In the genomic region with DNA sequence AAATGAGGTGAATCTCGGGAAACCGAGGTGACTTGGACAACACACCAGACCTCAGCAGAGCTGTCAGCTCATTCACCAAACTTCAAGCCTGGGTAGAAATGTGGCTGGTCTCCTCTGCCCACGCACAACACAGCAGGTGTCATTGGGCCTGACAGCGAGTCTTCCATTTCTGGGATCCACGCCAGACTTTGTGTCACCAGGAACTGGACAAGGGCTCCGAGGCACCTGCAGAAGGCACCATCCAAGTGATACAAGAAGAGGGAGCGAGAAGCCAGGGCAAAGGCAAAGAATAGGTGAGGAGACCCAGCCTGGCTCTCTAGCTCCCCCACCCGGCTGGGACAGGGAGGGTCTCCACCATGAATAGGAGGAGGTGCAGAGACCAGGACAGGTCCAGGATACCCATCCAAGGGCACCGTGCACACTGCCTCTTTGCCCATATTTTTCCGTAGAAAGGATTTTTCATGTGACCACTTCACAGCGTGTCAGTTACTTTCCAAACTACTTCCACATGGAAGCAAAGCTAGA, we compare ENCODE assay signal across 14 mouse cellular contexts.
DNase-seq lines count a peak whose midpoint lies in the region; ATAC-seq and TF ChIP-seq lines count a peak whose summit lies in the region.
"Had no signal": no experiment of that assay in that cellular context is flagged by ENCODE, and none has a peak within 500 bp of the region (broad histone marks: within the 10 kb centered on the region; RNA-seq: fewer than 3 reads in every experiment).

No protein-coding gene starts in this region.

- in situ Hi-C loops in ES-E14 (cut with MboI; ENCODE audit: low sequenced_read_pairs in 2 of 2, unreplicated experiment in 2 of 2): no loop called here

- H3K4me2 ChIP-seq in forebrain, embryonic 11.5 days (ENCODE audit: low read depth, low read length, severe bottlenecking): no peak overlapping the region
- H3K4me2 ChIP-seq: lung, embryonic 15.5 days; neural tube, embryonic 15.5 days had no signal

- intact Hi-C loops in left cerebral cortex, postnatal 4 days (cut with DNase I): no loop called here
- intact Hi-C loops in left cerebral cortex, postnatal 25 days (cut with DNase I): loop anchor here (10.0 kb wide), 1 partner anchor 244 kb away; a partner anchor contains a TSS

- H3K27me3 ChIP-seq in forebrain, embryonic 11.5 days (ENCODE audit: control insufficient read depth, insufficient read depth, low read length): no peaks in the 10 kb centered on the region
- H3K27me3 ChIP-seq: lung, embryonic 15.5 days; neural tube, embryonic 15.5 days had no signal

- H3K27ac ChIP-seq in ES-E14 (ENCODE audit: insufficient read depth, low read depth, low read length, poor library complexity, severe bottlenecking): no peak overlapping the region
- H3K27ac ChIP-seq in forebrain, embryonic 11.5 days (ENCODE audit: low read depth, low read length): no peak overlapping the region
- H3K27ac ChIP-seq: lung, embryonic 15.5 days; neural tube, embryonic 15.5 days had no signal

- H3K9ac ChIP-seq in ES-E14 (ENCODE audit: insufficient read depth, low read depth, low read length, poor library complexity, severe bottlenecking): no peak overlapping the region
- H3K9ac ChIP-seq in forebrain, embryonic 11.5 days (ENCODE audit: low read length): no peak overlapping the region
- H3K9ac ChIP-seq: lung, embryonic 15.5 days; neural tube, embryonic 15.5 days had no signal

- H3K36me3 ChIP-seq in ES-E14 (ENCODE audit: control insufficient read depth, insufficient read depth, low read length, poor library complexity, severe bottlenecking): no peaks in the 10 kb centered on the region
- no peaks in the 10 kb centered on the region for H3K36me3 ChIP-seq in forebrain, embryonic 11.5 days (ENCODE audit: control insufficient read depth, insufficient read depth, low read length)
- H3K36me3 ChIP-seq: lung, embryonic 15.5 days; neural tube, embryonic 15.5 days had no signal

- H3K9me3 ChIP-seq in ES-E14 (ENCODE audit: control insufficient read depth, insufficient read depth, low read depth, low read length): no peaks in the 10 kb centered on the region
- H3K9me3 ChIP-seq in forebrain, embryonic 11.5 days (ENCODE audit: control insufficient read depth, low read length): no peaks in the 10 kb centered on the region
- H3K9me3 ChIP-seq: lung, embryonic 15.5 days; neural tube, embryonic 15.5 days had no signal

- 81% methylated on average over 11 of the region's 11 CpGs for WGBS in forebrain, embryonic 11.5 days

- DNase-seq in left cerebral cortex, postnatal 4 days: peak; percentile 69
- no peak for DNase-seq in left cerebral cortex, postnatal 25 days (ENCODE audit: low spot score in 2 of 2)
- peak; percentile 42 for DNase-seq in ES-E14 (ENCODE audit: low read depth, low spot score)
- peak; percentile 21 for DNase-seq in adrenal gland, postnatal 14 days
- DNase-seq in cerebellum, postnatal 14 days: peak; percentile 96 to 98
- no peak for DNase-seq in forebrain, embryonic 11.5 days (ENCODE audit: low spot score)
- DNase-seq in spleen, postnatal 36 days (ENCODE audit: low spot score in 2 of 2): no peak
- DNase-seq: gastrocnemius, postnatal 14 days; kidney, adult 11 months; midbrain, embryonic 14.5 days; thymus, postnatal 14 days had no signal

- no peak overlapping the region for H3K4me3 ChIP-seq in ES-E14 (ENCODE audit: insufficient read depth in 1 of 2, low read depth in 1 of 2, low read length in 2 of 2, poor library complexity in 1 of 2, severe bottlenecking in 1 of 2)
- H3K4me3 ChIP-seq in forebrain, embryonic 11.5 days (ENCODE audit: low read depth, low read length): no peak overlapping the region
- H3K4me3 ChIP-seq: erythroblast, embryonic 14.5 days; lung, embryonic 15.5 days; neural tube, embryonic 15.5 days had no signal

- no peaks in the 10 kb centered on the region for H3K4me1 ChIP-seq in ES-E14 (ENCODE audit: control insufficient read depth in 2 of 2, insufficient read depth in 2 of 2, low read length in 2 of 2, poor library complexity in 1 of 2)
- H3K4me1 ChIP-seq in forebrain, embryonic 11.5 days (replicated peaks; ENCODE audit: control insufficient read depth, insufficient read depth, low read length): no peaks in the 10 kb centered on the region
- H3K4me1 ChIP-seq: lung, embryonic 15.5 days; neural tube, embryonic 15.5 days had no signal

- no peak for ATAC-seq in forebrain, embryonic 11.5 days (replicated peaks; ENCODE audit: low FRiP score)

TF ChIP-seq in ES-E14, 5 proteins besides CTCF, POLR2A, EP300 and RAD21:
- TF ChIP-seq ZC3H11A (IDR thresholded peaks at IDR 0.05; ENCODE audit: borderline replicate concordance, low read depth, low read length) (peak; percentile 70; the same call in 1 of the 2 replicates), ZNF384 (IDR thresholded peaks at IDR 0.05; ENCODE audit: low read depth, low read length) (no peak)

Comparison
In these comparisons a context has a peak if more than half of its experiments do, and no peak if none do; other contexts are left out.
1. DNase-seq: peak in left cerebral cortex, postnatal 4 days (single experiment), ES-E14 (single experiment), adrenal gland, postnatal 14 days (single experiment) and cerebellum, postnatal 14 days (2 of 2); none in left cerebral cortex, postnatal 25 days (0 of 2), forebrain, embryonic 11.5 days (single experiment) and spleen, postnatal 36 days (0 of 2).